Mouse (Mus musculus): ENCODE measurements around the gene Gzme. TPM values are rescaled to one million over a fixed set of nuclear protein-coding genes. Genes with fewer than 3 reads are reported as not detected.
"Not testable (repeated sequence)": the region's sequence is repeated elsewhere in the genome, so short reads cannot be mapped to it uniquely, and the experiment has no call there.

The Gzme gene
- not detected in 2 replicates for polyA plus RNA-seq (2016; fragmentation: Nextera tagmentation; extraction: Ambion mirVana)

- H3K4me2 ChIP-seq (replicated peaks) = no peak within 1 kb of the TSS
- H3K9ac ChIP-seq = no peak within 1 kb of the TSS
- no peak for ATAC-seq (ENCODE audit: insufficient number of reproducible peaks, insufficient read depth, low FRiP score, low TSS enrichment)
- H3K36me3 ChIP-seq = no peaks in the 10 kb centered on the region
- H3K4me1 ChIP-seq = no peaks in the 10 kb centered on the region
- no peak within 1 kb of the TSS for H3K27ac ChIP-seq
- no peaks in the 10 kb centered on the region for H3K9me3 ChIP-seq
- no peak within 1 kb of the TSS for H3K4me3 ChIP-seq
- no peaks in the 10 kb centered on the region for H3K27me3 ChIP-seq
These were observed at the start of gene Gzme for GRCm38 (mm10) chr14:56120525-56120924. Gene Gzme (minus strand): TSS chr14:56120625.

DNA sequence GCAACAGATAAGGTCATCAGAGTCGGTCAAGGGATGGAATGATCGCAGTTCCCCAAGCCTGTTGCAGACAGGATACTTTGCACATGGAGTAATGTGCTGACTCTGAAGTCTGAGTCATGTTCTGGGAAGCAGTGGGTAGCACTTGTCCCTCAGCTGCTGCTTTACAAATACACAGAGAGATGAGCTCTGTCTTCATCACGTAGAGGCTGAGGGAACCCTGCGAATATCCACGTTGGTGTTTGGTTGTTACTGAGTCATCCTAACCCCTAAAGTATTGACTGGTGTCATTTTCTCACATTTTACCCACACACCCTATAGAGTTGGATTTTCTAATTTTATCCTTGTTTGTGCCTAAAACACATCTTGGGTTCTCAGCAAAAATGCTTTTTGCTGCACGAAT lies 47.6 kb upstream of the Gzme start:
- 72% methylated on average over 6 of the region's 6 CpGs for WGBS
- no peaks in the 10 kb centered on the region for H3K36me3 ChIP-seq
- H3K4me3 ChIP-seq = no peak overlapping the region
- no peak overlapping the region for H3K27ac ChIP-seq
- no peaks in the 10 kb centered on the region for H3K27me3 ChIP-seq
- H3K9ac ChIP-seq = no peak overlapping the region
- H3K4me1 ChIP-seq = no peaks in the 10 kb centered on the region
- no peak overlapping the region for H3K4me2 ChIP-seq (replicated peaks)
- no peak for ATAC-seq (ENCODE audit: insufficient number of reproducible peaks, insufficient read depth, low FRiP score, low TSS enrichment)
- H3K9me3 ChIP-seq = no peaks in the 10 kb centered on the region

DNA sequence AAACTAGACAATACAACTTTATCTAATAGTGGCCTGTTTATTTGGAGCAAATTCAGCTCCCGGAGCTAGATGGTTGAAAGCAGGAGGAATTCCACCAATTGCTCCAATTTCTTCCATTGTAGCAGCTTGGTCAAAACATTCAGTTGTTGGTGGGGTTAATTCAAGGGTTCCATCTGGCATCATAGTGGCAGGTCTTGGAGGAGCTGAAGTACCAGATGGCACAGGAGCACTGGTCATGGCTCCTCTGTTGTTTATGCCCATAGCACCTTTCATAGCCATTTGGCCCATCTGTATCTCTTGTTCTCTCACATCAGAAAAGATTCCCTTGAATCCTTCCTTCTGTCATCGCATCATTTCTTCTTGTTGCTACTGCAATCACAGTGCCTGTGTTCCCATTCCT lies 41.7 kb upstream of the Gzme start:
- H3K4me3 ChIP-seq = no peak overlapping the region
- H3K36me3 ChIP-seq = no peaks in the 10 kb centered on the region
- H3K9ac ChIP-seq = no peak overlapping the region
- H3K27ac ChIP-seq = no peak overlapping the region
- H3K4me1 ChIP-seq = no peaks in the 10 kb centered on the region
- H3K9me3 ChIP-seq = no peaks in the 10 kb centered on the region
- 89% methylated on average over 2 of the region's 2 CpGs for WGBS
- no peaks in the 10 kb centered on the region for H3K27me3 ChIP-seq
- no peak for ATAC-seq (ENCODE audit: insufficient number of reproducible peaks, insufficient read depth, low FRiP score, low TSS enrichment)
- no peak overlapping the region for H3K4me2 ChIP-seq (replicated peaks)

DNA sequence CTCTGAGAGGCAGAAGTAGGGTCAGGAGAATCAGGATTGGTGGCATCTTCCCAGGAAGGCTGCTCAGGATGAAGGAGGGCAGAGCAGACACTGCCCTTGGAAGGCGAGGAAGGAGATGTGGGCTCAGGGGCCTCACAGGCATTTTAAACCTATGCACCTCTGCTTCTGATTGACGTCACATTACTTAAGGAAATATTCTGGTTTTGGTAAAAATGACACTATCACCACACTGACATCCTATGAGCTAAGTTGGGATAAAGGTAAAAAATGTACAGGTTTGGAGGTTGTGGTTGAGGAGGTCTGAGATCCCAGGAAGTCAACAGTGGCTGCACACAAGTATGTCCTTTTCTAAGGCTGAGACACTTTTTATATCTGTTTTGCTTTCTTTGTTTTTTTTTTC lies 39.1 kb upstream of the Gzme start, which contains the start of gene Gzmg:
Gene Gzmg (minus strand): TSS at position 101 of the 400 bp plus-strand sequence.
- H3K27ac ChIP-seq; H3K4me2 ChIP-seq (replicated peaks); ATAC-seq (ENCODE audit: insufficient number of reproducible peaks, insufficient read depth, low FRiP score, low TSS enrichment); H3K27me3 ChIP-seq; H3K9me3 ChIP-seq; H3K4me1 ChIP-seq; H3K4me3 ChIP-seq; H3K36me3 ChIP-seq; H3K9ac ChIP-seq: not testable (repeated sequence)
- 89% methylated on average over 2 of the region's 2 CpGs for WGBS

- Histone ChIP-seq H3K4me2 (replicated peaks) (no peak overlapping the region), H3K27ac (no peak overlapping the region), H3K36me3 (no peaks in the 10 kb centered on the region), H3K27me3 (no peaks in the 10 kb centered on the region), H3K4me1 (no peaks in the 10 kb centered on the region), H3K9me3 (no peaks in the 10 kb centered on the region), H3K9ac (no peak overlapping the region), H3K4me3 (no peak overlapping the region)
- WGBS = 68% methylated on average over 2 of the region's 2 CpGs
- no peak for ATAC-seq (ENCODE audit: insufficient number of reproducible peaks, insufficient read depth, low FRiP score, low TSS enrichment)
These were observed 34.9 kb upstream of the Gzme start for GRCm38 (mm10) chr14:56155340-56155739.

GRCm38 (mm10) chr14:56133675-56134074 lies 13.2 kb upstream of the Gzme start:
- H3K27ac ChIP-seq; H3K4me2 ChIP-seq (replicated peaks); H3K9ac ChIP-seq; ATAC-seq (ENCODE audit: insufficient number of reproducible peaks, insufficient read depth, low FRiP score, low TSS enrichment); H3K4me3 ChIP-seq; H3K27me3 ChIP-seq; H3K36me3 ChIP-seq; H3K9me3 ChIP-seq; H3K4me1 ChIP-seq: not testable (repeated sequence)
- WGBS = 82% methylated on average over 1 of the region's 1 CpGs

GRCm38 (mm10) chr14:56132508-56132907 lies 12.1 kb upstream of the Gzme start, which contains the start of gene Gzmd:
Gene Gzmd (minus strand): TSS chr14:56132608.
- H3K27ac ChIP-seq; H3K9me3 ChIP-seq; ATAC-seq (ENCODE audit: insufficient number of reproducible peaks, insufficient read depth, low FRiP score, low TSS enrichment); H3K4me3 ChIP-seq; H3K9ac ChIP-seq; H3K36me3 ChIP-seq; H3K27me3 ChIP-seq; H3K4me1 ChIP-seq; H3K4me2 ChIP-seq (replicated peaks): not testable (repeated sequence)
- 87% methylated on average over 2 of the region's 2 CpGs for WGBS

DNA sequence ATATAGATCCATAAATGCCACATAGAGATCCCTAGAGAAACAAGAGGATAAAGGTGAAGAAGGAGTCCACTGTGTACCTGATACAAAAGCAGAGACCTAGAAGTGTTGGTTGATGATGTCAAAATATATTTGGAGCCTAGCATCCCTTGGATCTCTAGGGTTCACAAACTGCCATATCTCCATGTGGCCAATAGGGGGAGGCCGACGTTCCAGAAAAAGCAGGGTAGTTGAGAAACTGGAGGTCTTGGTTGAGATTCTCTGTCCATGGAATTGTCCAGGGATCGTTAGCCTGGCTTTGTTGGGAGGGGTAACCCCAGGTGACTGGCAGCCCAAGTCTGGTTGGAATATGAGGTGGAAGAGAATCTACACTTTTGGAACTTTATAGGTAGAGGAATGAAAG lies 7.9 kb upstream of the Gzme start:
- no peak overlapping the region for H3K4me2 ChIP-seq (replicated peaks)
- H3K9me3 ChIP-seq = no peaks in the 10 kb centered on the region
- H3K27ac ChIP-seq = no peak overlapping the region
- no peak for ATAC-seq (ENCODE audit: insufficient number of reproducible peaks, insufficient read depth, low FRiP score, low TSS enrichment)
- H3K4me1 ChIP-seq = no peaks in the 10 kb centered on the region
- H3K36me3 ChIP-seq = no peaks in the 10 kb centered on the region
- H3K27me3 ChIP-seq = no peaks in the 10 kb centered on the region
- H3K9ac ChIP-seq = no peak overlapping the region
- no peak overlapping the region for H3K4me3 ChIP-seq
- WGBS = 46% methylated on average over 3 of the region's 3 CpGs

DNA sequence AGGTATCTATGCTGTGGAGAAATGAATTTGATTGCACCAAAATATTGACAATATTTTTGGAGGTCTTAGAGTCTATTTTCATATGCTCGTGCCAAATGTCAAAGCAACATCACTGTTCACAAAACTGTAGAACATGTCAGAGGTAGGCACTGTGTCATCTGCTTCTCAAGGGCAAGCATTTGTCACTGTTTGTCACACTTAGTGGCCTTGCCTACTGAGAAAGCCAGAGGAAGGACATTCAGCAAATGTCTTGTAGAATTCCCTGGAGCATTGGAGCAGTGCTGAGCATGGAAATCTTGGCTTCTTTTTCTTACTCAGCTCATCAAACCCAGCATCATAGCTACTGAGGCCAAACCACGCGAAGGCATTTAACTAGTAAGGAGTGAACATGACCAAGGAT lies 3.1 kb upstream of the Gzme start:
- Histone ChIP-seq H3K9me3 (no peaks in the 10 kb centered on the region), H3K36me3 (no peaks in the 10 kb centered on the region), H3K27me3 (no peaks in the 10 kb centered on the region), H3K4me2 (replicated peaks) (no peak overlapping the region), H3K27ac (no peak overlapping the region), H3K9ac (no peak overlapping the region), H3K4me3 (no peak overlapping the region), H3K4me1 (no peaks in the 10 kb centered on the region)
- no peak for ATAC-seq (ENCODE audit: insufficient number of reproducible peaks, insufficient read depth, low FRiP score, low TSS enrichment)
- 85% methylated on average over 3 of the region's 3 CpGs for WGBS

DNA sequence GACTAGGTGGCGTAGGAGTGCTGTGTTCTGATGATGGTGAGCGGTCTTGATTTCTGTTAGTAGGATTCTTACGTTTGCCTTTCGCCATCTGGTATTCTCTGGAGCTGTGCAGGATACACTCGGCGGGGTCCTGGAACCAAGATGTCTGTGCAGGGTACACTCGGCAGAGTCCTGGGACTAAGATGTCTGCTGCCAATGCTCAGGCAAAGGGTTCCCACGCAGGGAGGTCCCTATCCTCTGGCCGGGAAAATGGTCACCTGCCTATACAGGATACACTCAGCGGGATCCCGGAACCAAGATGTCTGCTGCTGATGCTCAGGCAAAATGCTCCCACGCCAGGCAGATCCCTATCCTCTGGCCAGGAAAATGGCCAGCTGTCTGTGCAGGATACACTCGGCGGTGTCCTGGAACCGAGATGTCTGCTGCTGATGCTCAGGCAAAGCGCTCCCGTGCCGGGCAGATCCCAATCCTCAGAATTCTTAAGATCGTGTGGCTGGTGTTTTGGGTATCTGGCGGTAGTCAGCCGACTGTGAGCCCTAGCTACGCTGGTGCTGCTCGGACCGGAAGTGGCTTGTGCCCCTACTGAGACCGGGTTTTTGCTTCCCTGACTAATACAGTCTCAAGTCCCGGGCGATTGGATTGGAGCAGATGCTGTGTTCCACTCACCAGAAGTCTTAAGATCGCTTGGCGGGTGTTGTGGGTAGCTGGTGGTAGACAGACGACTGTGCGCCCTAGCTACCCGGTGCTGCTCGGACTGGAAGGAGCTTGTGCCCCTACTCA lies 4.7 kb downstream of the Gzme start:
- not testable (repeated sequence) for H3K36me3 ChIP-seq; H3K9me3 ChIP-seq; H3K27ac ChIP-seq; H3K27me3 ChIP-seq; ATAC-seq (ENCODE audit: insufficient number of reproducible peaks, insufficient read depth, low FRiP score, low TSS enrichment); H3K9ac ChIP-seq; H3K4me3 ChIP-seq; H3K4me1 ChIP-seq; H3K4me2 ChIP-seq (replicated peaks)
- 89% methylated on average over 33 of the region's 33 CpGs for WGBS

DNA sequence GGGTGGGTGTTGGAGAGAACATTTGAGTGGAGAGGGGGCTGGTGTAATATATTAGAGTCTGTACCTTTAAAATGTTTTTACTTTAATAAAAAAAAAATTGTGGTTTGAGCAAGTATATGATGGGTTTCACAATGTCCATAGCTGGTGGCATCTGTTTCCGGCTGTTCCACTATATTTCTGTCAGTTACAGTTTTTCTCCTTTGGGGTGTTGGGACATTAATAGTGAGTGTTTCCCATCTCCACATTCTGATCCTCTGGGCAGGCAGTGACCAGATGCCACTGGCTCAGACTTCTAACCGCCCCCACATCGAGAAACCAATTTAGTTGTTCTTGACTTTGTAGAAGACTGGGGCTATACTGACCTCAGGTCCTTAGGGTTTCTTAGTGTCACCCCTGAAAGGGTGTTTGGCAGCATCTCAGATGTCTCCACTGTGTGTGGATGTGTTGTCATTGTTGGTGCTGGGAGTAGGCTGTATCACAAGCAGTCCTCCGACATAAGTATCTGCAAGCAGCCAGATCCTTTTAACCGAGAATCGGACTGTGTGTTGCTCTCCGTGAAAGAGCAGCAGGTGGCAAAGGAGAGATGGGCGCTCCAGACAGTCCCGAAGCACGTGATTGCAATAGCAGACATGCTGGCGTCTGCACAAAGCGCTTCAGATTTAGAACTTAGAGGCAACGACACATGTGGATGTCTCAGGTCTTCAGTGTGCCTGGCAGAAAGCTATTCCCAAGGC lies 14.8 kb downstream of the Gzme start:
- no peaks in the 10 kb centered on the region for H3K36me3 ChIP-seq
- 86% methylated on average over 13 of the region's 13 CpGs for WGBS
- no peak overlapping the region for H3K9ac ChIP-seq
- no peaks in the 10 kb centered on the region for H3K4me1 ChIP-seq
- no peak overlapping the region for H3K4me3 ChIP-seq
- no peak for ATAC-seq (ENCODE audit: insufficient number of reproducible peaks, insufficient read depth, low FRiP score, low TSS enrichment)
- no peak overlapping the region for H3K27ac ChIP-seq
- H3K9me3 ChIP-seq = no peaks in the 10 kb centered on the region
- 0 out of 2 replicates have a peak, but pooled peaks cover 3% of the 10 kb centered on the region for H3K27me3 ChIP-seq
- no peak overlapping the region for H3K4me2 ChIP-seq (replicated peaks)

DNA sequence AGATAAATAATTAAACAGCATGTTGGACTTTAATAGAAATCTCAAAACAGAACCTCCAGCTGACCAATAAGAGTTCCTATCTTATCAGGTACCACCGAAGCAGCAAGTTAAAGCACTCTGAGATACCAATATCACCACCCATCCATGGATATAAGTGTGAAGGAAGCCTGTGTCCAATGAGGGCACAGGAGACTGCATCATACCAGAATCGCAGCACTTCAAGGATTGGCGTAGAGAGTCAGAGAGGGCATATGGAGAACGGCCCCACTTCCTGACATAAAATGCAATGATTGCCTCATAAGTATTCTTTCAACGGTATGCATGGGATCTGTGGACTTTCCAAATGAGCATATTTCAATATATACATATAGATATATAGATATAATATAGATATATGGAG lies 15.4 kb downstream of the Gzme start:
- no peak overlapping the region for H3K9ac ChIP-seq
- H3K27ac ChIP-seq = no peak overlapping the region
- 87% methylated on average over 5 of the region's 5 CpGs for WGBS
- no peak overlapping the region for H3K4me2 ChIP-seq (replicated peaks)
- H3K4me3 ChIP-seq = no peak overlapping the region
- no peaks in the 10 kb centered on the region for H3K4me1 ChIP-seq
- no peaks in the 10 kb centered on the region for H3K9me3 ChIP-seq
- H3K36me3 ChIP-seq = no peaks in the 10 kb centered on the region
- 0 out of 2 replicates have a peak, but pooled peaks cover 3% of the 10 kb centered on the region for H3K27me3 ChIP-seq
- ATAC-seq (ENCODE audit: insufficient number of reproducible peaks, insufficient read depth, low FRiP score, low TSS enrichment) = no peak
